Mouse (Mus musculus) left cerebral cortex, postnatal 36 days (tissue): ENCODE results near the gene Micall2. TPM values are rescaled to one million over a fixed set of nuclear protein-coding genes. Genes with fewer than 3 reads are reported as not detected.

Experiments
- DNase-seq, 2 experiments: peaks; one replicate each; pipeline ENCODE4 v3.0.0; 2021 to 2022; ENCODE audit warnings: low spot score in 2 of 2, mixed read lengths in 1 of 2
- intact Hi-C: fragments of 180-260 bp; cut with DNase I; formaldehyde crosslinking; loops from one replicate; pipeline ENCODE4 v1.15.1; 2025
- microRNA-seq: library from miRNA; unstranded; fragments of <30 nt; microRNA quantifications from one replicate; pipeline ENCODE4 v1.2.0, GENCODE M21; 2022
- total RNA-seq, 2 experiments: library from RNA; stranded (reverse); gene quantifications; 2 replicates each; pipeline ENCODE4 v1.2.3; 2021

Micall2 gene
- total RNA-seq, 2 experiments from 2014 or later, result 1.7 to 3.4 TPM

GRCm38 (mm10) chr5:139686530-139687249, 49.4 kb downstream of the Micall2 start:
- no peak for DNase-seq
- intact Hi-C loops, result loop anchor here (5.0 kb wide), 1 partner anchor 149 kb away; no protein-coding TSS in a partner anchor

- DNase-seq, result no peak
- intact Hi-C loops, result no loop called here
Measured at GRCm38 (mm10) chr5:139683228-139683627, 52.9 kb downstream of the Micall2 start.

- DNase-seq, result no peak
- intact Hi-C loops, result no loop called here
Measured at GRCm38 (mm10) chr5:139682631-139682977, 53.5 kb downstream of the Micall2 start.

- intact Hi-C loops, result no loop called here
- DNase-seq, result no peak
Measured at GRCm38 (mm10) chr5:139681832-139682630, 54.1 kb downstream of the Micall2 start.

GRCm38 (mm10) chr5:139675707-139675967, 60.5 kb downstream of the Micall2 start:
- no peak for DNase-seq
- intact Hi-C loops, result no loop called here

- intact Hi-C loops, result no loop called here
- DNase-seq, result no peak
Measured at GRCm38 (mm10) chr5:139674940-139675706, 61.0 kb downstream of the Micall2 start.

GRCm38 (mm10) chr5:139669380-139669779, 66.8 kb downstream of the Micall2 start:
- no peak for DNase-seq
- intact Hi-C loops, result no loop called here

GRCm38 (mm10) chr5:139668494-139668893, 67.6 kb downstream of the Micall2 start:
- peak; percentile 35 to 38 for DNase-seq
- intact Hi-C loops, result loop anchor here (1.0 kb wide), 1 partner anchor 132 kb away; no protein-coding TSS in a partner anchor

GRCm38 (mm10) chr5:139666496-139666895, 69.6 kb downstream of the Micall2 start:
- no peak for DNase-seq
- intact Hi-C loops, result no loop called here

- no peak for DNase-seq
- intact Hi-C loops, result no loop called here
Measured at GRCm38 (mm10) chr5:139665375-139665774, 70.8 kb downstream of the Micall2 start.

GRCm38 (mm10) chr5:139661713-139662112, 74.4 kb downstream of the Micall2 start:
- no peak for DNase-seq
- intact Hi-C loops, result no loop called here

- intact Hi-C loops, result no loop called here
- DNase-seq, result no peak
Measured at GRCm38 (mm10) chr5:139659307-139659706, 76.8 kb downstream of the Micall2 start.

GRCm38 (mm10) chr5:139658865-139659264, 77.3 kb downstream of the Micall2 start:
- DNase-seq, result no peak
- intact Hi-C loops, result no loop called here

- no peak for DNase-seq
- intact Hi-C loops, result no loop called here
Measured at GRCm38 (mm10) chr5:139657959-139658602, 78.1 kb downstream of the Micall2 start.

Small RNA genes within 50 kb of the gene (microRNA-seq; reads per million reads assigned to microRNA genes)
- 5.3 reads per million, percentile 18 among the genes with 10 or more reads in this experiment for gene Mir7037

Other genes starting within 250 kb of the Micall2 start
- under 1 TPM in 1 of 2 experiments, not detected in 1; 0.20 TPM for gene Uncx, start 192.8 kb downstream of the Micall2 start, total RNA-seq
- gene Ints1, start 39.3 kb upstream of the Micall2 start, total RNA-seq, result 10 to 100 TPM; 95.5 to 96.2 TPM
- gene Mafk, start 55.2 kb upstream of the Micall2 start, total RNA-seq, result 1 to 10 TPM; 8.2 to 8.8 TPM
- under 1 TPM in 1 of 2 experiments, not detected in 1; 0.89 TPM for gene Tmem184a, start 83.6 kb upstream of the Micall2 start, total RNA-seq
- gene Gm26938, start 90.1 kb upstream of the Micall2 start, total RNA-seq, result not detected
- gene Psmg3, start 90.5 kb upstream of the Micall2 start, total RNA-seq, result 10 to 100 TPM; 19.3 to 19.9 TPM
- 10 to 100 TPM; 32.8 to 34.6 TPM for gene Elfn1, start 171.6 kb upstream of the Micall2 start, total RNA-seq